Mouse (Mus musculus): Measurements from ENCODE around the gene Esp4. TPM values are rescaled to one million over a fixed set of nuclear protein-coding genes. Genes with fewer than 3 reads are reported as not detected.
"Not testable (repeated sequence)": the region's sequence is repeated elsewhere in the genome, so short reads cannot be mapped to it uniquely, and the experiment has no call there.

The Esp4 gene
- total RNA-seq (2017) = not detected in 3 replicates

GRCm38 (mm10) chr17:40598294-40598693 is at the start of gene Esp4:
Gene Esp4, plus strand, starts transcription at chr17:40598594.
- no peak for ATAC-seq (replicated peaks; ENCODE audit: insufficient number of reproducible peaks, low FRiP score, low TSS enrichment, poor library complexity, severe bottlenecking)

GRCm38 (mm10) chr17:40553470-40553869 is 44.9 kb upstream of the Esp4 start:
- ATAC-seq (replicated peaks; ENCODE audit: insufficient number of reproducible peaks, low FRiP score, low TSS enrichment, poor library complexity, severe bottlenecking) = no peak

- ATAC-seq (replicated peaks; ENCODE audit: insufficient number of reproducible peaks, low FRiP score, low TSS enrichment, poor library complexity, severe bottlenecking) = no peak
These were observed 37.2 kb upstream of the Esp4 start, which contains the start of gene Esp6 for GRCm38 (mm10) chr17:40561207-40561606. Gene Esp6, plus strand, starts transcription at chr17:40561507.

GRCm38 (mm10) chr17:40583906-40584305 is 14.5 kb upstream of the Esp4 start:
- not testable (repeated sequence) for ATAC-seq (replicated peaks; ENCODE audit: insufficient number of reproducible peaks, low FRiP score, low TSS enrichment, poor library complexity, severe bottlenecking)

- no peak for ATAC-seq (replicated peaks; ENCODE audit: insufficient number of reproducible peaks, low FRiP score, low TSS enrichment, poor library complexity, severe bottlenecking)
These were observed 7.1 kb upstream of the Esp4 start for GRCm38 (mm10) chr17:40591297-40591696.

DNA sequence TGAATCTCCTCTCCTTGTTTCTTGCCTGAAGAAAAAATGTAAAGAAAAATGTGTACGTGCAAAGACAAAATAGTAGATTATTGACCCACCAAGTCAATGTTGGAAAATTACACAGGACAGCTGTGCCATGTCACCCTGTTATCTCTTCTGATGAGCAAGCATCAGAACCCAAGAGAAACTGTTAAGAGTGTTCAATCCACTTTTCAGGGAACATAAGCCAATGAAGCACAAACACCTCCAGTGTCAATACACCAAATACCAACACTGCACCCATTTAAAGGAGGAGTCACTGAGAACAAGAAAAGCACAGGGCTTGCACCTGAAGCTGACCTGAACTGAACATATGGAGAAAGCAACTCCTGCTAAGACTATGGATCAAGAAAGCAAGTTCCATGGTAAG is 33.4 kb downstream of the Esp4 start, which contains the start of gene Esp3:
Gene Esp3 (plus strand): TSS at position 301 of the 400 bp plus-strand sequence.
- not testable (repeated sequence) for ATAC-seq (replicated peaks; ENCODE audit: insufficient number of reproducible peaks, low FRiP score, low TSS enrichment, poor library complexity, severe bottlenecking)

Other genes with a start within 250 kb of the Esp4 start
- gene Esp8, start 78.6 kb upstream of the Esp4 start, total RNA-seq (2017) = not detected in 3 replicates
- gene Esp6, start 37.1 kb upstream of the Esp4 start, total RNA-seq (2017) = not detected in 3 replicates
- not detected in 3 replicates for gene Esp3, start 33.5 kb downstream of the Esp4 start, total RNA-seq (2017)
- not detected in 3 replicates for gene Esp1, start 128.5 kb downstream of the Esp4 start, total RNA-seq (2017)
- 2.0 TPM in 1 of 3 replicates, not detected in the others for gene Crisp2, start 208.4 kb downstream of the Esp4 start, total RNA-seq (2017)
- 0.49 TPM in 1 of 3 replicates, not detected in the others for gene Rhag, start 212.5 kb downstream of the Esp4 start, total RNA-seq (2017)

Data from monocyte, adult 5-6 weeks (primary cell).